Mouse (Mus musculus) cerebellum, adult 9-11 months (tissue): ENCODE measurements around the gene Slc39a8.

Source experiments
- DNase-seq: peaks from one replicate; pipeline ENCODE4 v3.0.0; 2022

The Slc39a8 gene

DNA sequence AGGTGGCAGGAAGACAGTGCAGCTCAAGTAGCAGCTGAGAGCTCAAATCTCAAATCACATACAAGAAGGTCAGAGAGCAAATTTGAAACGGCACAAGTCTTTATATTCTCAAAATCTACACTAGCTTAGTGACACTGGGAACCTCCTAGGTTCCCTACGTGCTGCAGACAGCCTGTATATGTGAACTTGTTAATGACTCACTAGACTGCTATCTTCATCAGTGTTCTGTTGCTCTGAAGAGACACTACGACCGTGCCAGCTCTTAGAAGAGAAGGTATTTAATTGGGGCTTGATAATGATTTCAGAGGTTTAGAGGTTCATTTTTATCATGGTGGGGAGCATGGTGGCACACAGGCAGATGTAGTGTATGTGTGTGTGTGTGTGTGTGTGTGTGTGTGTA is 94.2 kb downstream of the Slc39a8 start:
- no peak for DNase-seq

DNA sequence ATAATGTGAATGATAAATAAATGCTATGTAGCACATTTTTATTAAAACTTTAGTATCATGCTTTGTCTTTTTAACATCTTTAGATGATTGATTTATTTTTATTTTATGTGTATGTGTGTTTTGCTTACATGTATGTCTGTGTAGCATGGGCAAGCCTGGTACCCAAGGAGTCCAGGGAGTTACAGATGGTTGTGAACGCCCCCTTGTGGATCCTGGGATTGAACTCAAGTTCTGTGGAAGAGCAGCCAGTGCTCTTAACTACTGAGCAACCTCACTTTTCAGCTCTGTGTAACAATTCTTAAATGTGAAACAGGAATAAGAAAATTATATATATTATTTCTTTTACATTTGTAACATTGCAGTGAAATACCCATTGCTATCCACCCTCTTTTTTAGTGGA is 101.7 kb downstream of the Slc39a8 start:
- no peak for DNase-seq

DNA sequence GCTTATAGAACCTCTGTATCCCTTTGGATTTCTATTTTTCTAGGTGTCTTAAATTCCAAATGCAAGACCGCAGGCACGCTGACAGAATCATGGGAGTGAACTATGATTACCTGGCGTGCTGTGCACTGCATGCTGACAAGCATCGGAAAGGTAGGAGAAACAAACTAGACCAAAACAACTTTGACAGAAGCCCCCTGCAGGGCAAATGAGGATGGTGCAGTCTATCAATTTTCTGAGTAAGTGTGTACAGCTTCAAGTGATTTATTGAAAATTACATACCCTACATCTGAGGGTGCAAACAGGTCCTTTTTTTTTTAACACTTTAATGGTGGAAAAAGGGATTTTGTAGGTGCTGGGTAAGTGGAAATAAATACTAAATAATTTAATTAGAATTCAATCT is 103.1 kb downstream of the Slc39a8 start:
- no peak for DNase-seq

GRCm38 (mm10) chr3:135937455-135937854 is 112.4 kb downstream of the Slc39a8 start:
- no peak for DNase-seq
